Mouse (Mus musculus): ENCODE measurements around the gene Serpina1b.
"Not testable (repeated sequence)": the region's sequence is repeated elsewhere in the genome, so short reads cannot be mapped to it uniquely, and the experiment has no call there.

DNA sequence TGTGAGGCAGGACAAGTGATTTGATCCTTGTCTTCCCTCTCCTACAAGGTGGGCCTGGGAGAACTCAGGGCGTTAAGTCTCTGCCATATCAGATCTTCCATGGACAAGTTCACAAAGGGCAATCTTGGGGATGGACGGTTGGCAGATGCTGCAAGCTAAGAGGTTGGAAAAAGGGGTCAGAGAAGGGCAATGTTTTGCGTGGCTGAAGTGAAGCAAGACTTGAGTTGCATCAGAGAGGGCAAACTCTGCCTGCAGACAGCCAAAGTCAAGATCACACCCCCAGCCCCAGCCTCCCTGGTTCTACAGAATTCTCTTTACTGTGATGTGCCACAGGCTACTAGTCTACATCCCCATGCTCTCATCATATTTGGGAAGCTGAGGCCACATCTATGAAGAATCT, 29.4 kb upstream of the Serpina1b start:
- not testable (repeated sequence) for TF ChIP-seq EP300, CTCF (IDR thresholded peaks at IDR 0.05; ENCODE audit: low read depth)
